Mouse (Mus musculus): ENCODE results near the gene Lrrc15.

DNA sequence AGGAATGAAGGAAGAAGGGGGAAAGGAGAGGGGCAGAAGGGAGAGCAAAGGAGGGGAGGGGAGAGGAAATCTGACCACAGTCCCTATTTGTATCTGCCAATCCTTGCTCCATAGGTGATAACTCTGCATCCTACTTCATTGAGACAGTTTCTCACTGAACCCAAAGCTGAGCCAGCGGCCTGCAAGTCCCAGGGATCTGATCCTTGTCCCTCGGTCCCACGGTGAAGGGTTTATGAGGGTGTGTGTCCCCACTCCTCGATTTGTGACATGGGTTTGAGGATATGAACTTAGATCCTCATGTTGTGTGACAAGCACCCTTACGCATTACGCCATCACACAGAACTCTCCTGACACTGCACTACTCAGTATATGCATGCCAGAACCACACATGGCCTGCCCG is 12.1 kb upstream of the Lrrc15 start:
- TF ChIP-seq CTCF (IDR thresholded peaks at IDR 0.05), result no peak
- TF ChIP-seq POLR2A (IDR thresholded peaks at IDR 0.05; ENCODE audit: insufficient read depth, low read depth, low read length), result no peak
- no peak for TF ChIP-seq EP300 (IDR thresholded peaks at IDR 0.05; ENCODE audit: insufficient read depth, low read depth, low read length)
